Mouse (Mus musculus) right cerebral cortex, adult 2 months (tissue): ENCODE measurements at regions not wholly inside any gene's neighbourhood (a gene's known extent, or its start where the extent isn't known, plus 50 kb on each side); places are given as distances from the start of the nearest gene placed in this dataset.

Experiments used
- DNase-seq, 2 experiments: peaks; one replicate each; pipeline ENCODE4 v3.0.0; 2021 to 2022; ENCODE audit warnings: low spot score in 2 of 2

- peak; percentile 10 to 26 for DNase-seq
Observed at GRCm38 (mm10) chr3:33305756-33306155, 162.7 kb upstream of the Pex5l start.

DNA sequence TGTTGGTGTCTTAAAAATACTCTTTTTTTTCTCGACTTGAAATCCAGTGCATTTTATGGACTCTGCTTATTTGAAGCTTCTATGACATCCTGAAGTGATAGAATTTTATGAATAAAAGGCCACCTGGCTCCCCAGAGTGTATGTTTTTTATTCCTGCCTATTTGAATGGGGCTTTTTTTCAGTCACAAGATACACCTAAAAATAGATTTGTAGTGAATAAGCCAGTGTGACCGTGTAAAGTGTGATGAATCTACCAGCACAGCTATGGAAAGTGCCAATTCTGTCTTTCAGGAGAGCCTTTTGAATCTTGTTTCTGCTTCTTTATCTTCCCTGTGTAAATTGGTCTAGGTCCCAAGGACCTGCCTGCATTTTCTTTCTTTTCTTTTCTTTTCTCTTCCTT is 119.8 kb upstream of the Pex5l start:
- no peak for DNase-seq

- no peak for DNase-seq
Observed at GRCm38 (mm10) chr3:33219271-33220065, 76.4 kb upstream of the Pex5l start.

DNA sequence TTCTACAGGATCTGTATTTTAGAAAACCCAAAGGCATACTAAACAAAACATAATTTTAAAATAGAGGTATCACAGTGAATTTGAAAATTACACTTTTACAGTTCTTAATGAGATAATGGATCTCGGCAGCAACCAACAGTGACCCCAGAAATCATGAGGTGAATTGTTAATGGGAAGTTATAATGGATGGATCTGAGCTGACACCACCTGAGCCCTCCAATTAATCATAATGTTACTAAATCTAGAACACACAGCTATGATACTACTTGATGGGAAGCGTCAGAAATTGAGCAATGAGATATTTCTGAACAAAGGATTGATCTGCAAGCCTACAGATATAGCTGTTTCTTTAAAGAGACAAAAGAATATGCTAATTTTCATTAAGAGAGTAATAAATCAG is 75.2 kb upstream of the Pex5l start:
- no peak for DNase-seq

DNA sequence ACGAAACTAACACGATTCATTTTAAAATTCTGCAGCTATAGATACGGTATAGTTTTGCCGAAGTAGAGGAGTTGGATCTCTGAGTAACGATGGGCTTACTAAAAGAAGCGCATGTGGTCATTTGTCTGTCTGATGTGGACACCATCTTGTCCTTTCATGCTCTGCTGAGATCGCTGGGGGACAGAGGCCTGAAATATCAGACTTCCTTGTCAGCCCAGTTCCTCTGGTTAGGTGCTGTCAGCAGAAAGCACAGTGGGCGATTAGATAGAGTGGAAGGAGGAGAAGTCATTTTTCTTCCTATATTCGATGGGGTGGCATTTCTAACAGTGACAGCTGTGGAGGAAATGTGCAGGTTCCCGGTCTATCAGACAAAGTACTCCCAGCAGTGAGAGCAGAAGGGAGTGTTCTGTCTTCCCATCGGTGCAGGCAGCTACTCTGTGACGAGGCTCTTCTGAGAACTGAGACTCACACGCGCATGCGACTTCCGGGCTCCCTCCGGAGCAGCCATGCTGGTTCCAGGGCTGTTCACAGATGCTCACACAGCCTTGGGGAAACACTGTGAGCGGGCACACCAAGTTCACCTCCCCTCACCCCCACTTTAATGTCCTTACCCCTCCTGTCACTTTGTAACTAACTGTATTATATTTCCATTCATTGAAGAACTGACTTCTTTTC is 74.5 kb upstream of the Pex5l start:
- DNase-seq, result peak; percentile 3 to 5

GRCm38 (mm10) chr3:33211224-33211817 is 68.3 kb upstream of the Pex5l start:
- DNase-seq, result no peak
